8 mouse cellular contexts compared by ENCODE assay signal in the genomic region with DNA sequence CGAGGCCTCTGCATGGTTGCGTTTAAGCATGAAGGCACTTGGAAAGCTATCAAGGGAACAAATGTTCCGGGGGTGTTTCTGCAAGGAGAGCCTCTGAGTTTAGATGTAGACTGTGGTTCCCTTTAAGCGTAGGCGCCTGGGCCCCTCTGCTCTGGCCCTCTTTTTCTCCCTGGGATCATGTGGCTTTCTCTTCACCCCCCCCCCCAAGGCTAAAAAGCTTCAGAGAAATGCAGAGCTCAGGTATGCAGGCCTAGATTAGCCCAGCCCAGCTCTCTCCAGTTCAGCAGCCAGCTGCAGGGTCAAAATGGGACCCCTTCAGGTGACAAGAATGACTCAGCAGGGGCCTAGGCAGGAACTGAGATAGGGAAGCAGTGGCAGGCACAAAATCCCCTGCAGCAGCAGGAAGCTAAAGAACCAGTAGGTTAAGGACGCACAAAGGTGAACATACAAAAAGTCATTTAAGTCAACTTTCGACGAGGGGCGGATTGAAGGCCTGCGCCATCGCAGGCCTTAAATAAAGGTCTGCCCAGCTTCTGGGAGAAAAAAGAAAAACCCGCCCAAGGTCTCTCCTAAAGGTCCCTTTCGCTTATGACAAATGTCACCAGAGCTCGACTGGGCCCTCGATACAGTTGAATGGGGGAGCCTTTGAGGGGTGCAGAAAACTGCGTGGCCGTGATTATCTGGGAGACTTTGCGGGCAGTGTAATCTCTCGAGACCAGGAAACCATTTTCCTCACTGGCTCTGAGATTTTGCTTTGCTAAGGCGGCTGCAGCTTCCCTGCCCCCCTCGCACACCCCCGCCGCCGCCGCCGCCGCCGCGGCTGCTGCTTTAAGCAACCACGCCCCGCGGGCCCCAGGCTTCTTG. TPM values are rescaled to one million over a fixed set of nuclear protein-coding genes. Genes with fewer than 3 reads are reported as not detected.
A peak's percentile ranks its signal among the peaks of the same experiment; 100 is the strongest.
DNase-seq lines count a peak whose midpoint lies in the region; ATAC-seq and TF ChIP-seq lines count a peak whose summit lies in the region.

No protein-coding gene starts in this region.

- DNase-seq in kidney, adult 11 months: peak; percentile 2
- DNase-seq in kidney, adult 18-20 months: no peak
- DNase-seq in heart, embryonic 10.5 days (ENCODE audit: low spot score): peak; percentile 79
- DNase-seq in kidney, postnatal 0 days (ENCODE audit: low spot score): peak; percentile 33
- DNase-seq in liver, embryonic 11.5 days (ENCODE audit: low spot score): peak; percentile 32
- peak; percentile 6 to 28 for DNase-seq in natural killer cell, adult 2 months (ENCODE audit: low spot score in 2 of 2)
- peak; percentile 51 for DNase-seq in thymus, postnatal 25 days

- no peak for TF ChIP-seq CTCF in kidney, postnatal 0 days (IDR thresholded peaks at IDR 0.05; ENCODE audit: low read depth)

- 25% methylated on average over 32 of the region's 32 CpGs for WGBS in heart, embryonic 10.5 days
- 34% methylated on average over 32 of the region's 32 CpGs for WGBS in kidney, postnatal 0 days
- 16% methylated on average over 32 of the region's 32 CpGs for WGBS in liver, embryonic 11.5 days

- peak; percentile 27; the same call in 1 of the 2 replicates for ATAC-seq in common myeloid progenitor, adult 5-6 weeks (replicated peaks; ENCODE audit: low read depth, poor library complexity, severe bottlenecking)
- ATAC-seq in kidney, postnatal 0 days (replicated peaks; ENCODE audit: low FRiP score, low read depth): no peak
- ATAC-seq in liver, embryonic 11.5 days (replicated peaks; ENCODE audit: low FRiP score): no peak; the same call in 1 of the 2 replicates

- no peaks in the 10 kb centered on the region for H3K4me1 ChIP-seq in heart, embryonic 10.5 days
- no peaks in the 10 kb centered on the region for H3K4me1 ChIP-seq in kidney, postnatal 0 days (replicated peaks; ENCODE audit: insufficient read depth, low read length)
- H3K4me1 ChIP-seq in liver, embryonic 11.5 days (replicated peaks; ENCODE audit: control insufficient read depth, insufficient read depth, low read length): peaks cover 7% of the 10 kb centered on the region; the same call in 1 of the 2 replicates

- peaks cover 15% of the 10 kb centered on the region for H3K36me3 ChIP-seq in heart, embryonic 10.5 days
- no peaks in the 10 kb centered on the region for H3K36me3 ChIP-seq in kidney, postnatal 0 days (ENCODE audit: insufficient read depth, low read length)
- H3K36me3 ChIP-seq in liver, embryonic 11.5 days (ENCODE audit: control insufficient read depth, insufficient read depth, low read length): no peaks in the 10 kb centered on the region; the same call in 1 of the 2 replicates

- H3K9ac ChIP-seq in kidney, postnatal 0 days (ENCODE audit: low read depth, low read length): peak overlapping the region; percentile 37; the same call in 1 of the 2 replicates
- peak overlapping the region; percentile 58 for H3K9ac ChIP-seq in liver, embryonic 11.5 days (ENCODE audit: low read depth, low read length)

- H3K27me3 ChIP-seq in heart, embryonic 10.5 days (ENCODE audit: insufficient read depth, poor library complexity, severe bottlenecking): 0 out of 2 replicates have a peak, but pooled peaks cover 16% of the 10 kb centered on the region
- no peaks in the 10 kb centered on the region for H3K27me3 ChIP-seq in kidney, postnatal 0 days (ENCODE audit: insufficient read depth, low read length)
- H3K27me3 ChIP-seq in liver, embryonic 11.5 days (replicated peaks; ENCODE audit: control insufficient read depth, insufficient read depth, low read length): no peaks in the 10 kb centered on the region; the same call in 1 of the 2 replicates

- H3K9me3 ChIP-seq in heart, embryonic 10.5 days: no peaks in the 10 kb centered on the region
- no peaks in the 10 kb centered on the region for H3K9me3 ChIP-seq in kidney, postnatal 0 days (replicated peaks; ENCODE audit: low read length)
- no peaks in the 10 kb centered on the region for H3K9me3 ChIP-seq in liver, embryonic 11.5 days (ENCODE audit: control insufficient read depth, low read length)

- H3K4me2 ChIP-seq in kidney, postnatal 0 days (ENCODE audit: low read length): peak overlapping the region; percentile 39
- peak overlapping the region; percentile 68 for H3K4me2 ChIP-seq in liver, embryonic 11.5 days

- H3K27ac ChIP-seq in heart, embryonic 10.5 days: peak overlapping the region; percentile 94
- peak overlapping the region; percentile 94 for H3K27ac ChIP-seq in kidney, postnatal 0 days
- H3K27ac ChIP-seq in liver, embryonic 11.5 days (ENCODE audit: low read depth, low read length): peak overlapping the region; percentile 84

- peak overlapping the region; percentile 72 for H3K4me3 ChIP-seq in heart, embryonic 10.5 days
- peak overlapping the region; percentile 14; the same call in 1 of the 2 replicates for H3K4me3 ChIP-seq in kidney, postnatal 0 days (replicated peaks; ENCODE audit: low read depth, low read length)
- peak overlapping the region; percentile 75 for H3K4me3 ChIP-seq in liver, embryonic 11.5 days (ENCODE audit: low read depth, low read length)

RNA-seq across cellular contexts. Expression of gene Rbbp7, which starts 0.7 kb away (rescaled TPM):
- total RNA-seq in common myeloid progenitor, adult 5-6 weeks (2017): 294 and 302 TPM in 2 replicates
- 558 and 584 TPM in 2 replicates for polyA plus RNA-seq in heart, embryonic 10.5 days (2016; fragmentation: Nextera tagmentation; extraction: Ambion mirVana)
- polyA plus RNA-seq in kidney, postnatal 0 days (2015; fragmentation: Nextera tagmentation; extraction: Ambion mirVana): 440 and 467 TPM in 2 replicates
- 410 and 453 TPM in 2 replicates for polyA plus RNA-seq in liver, embryonic 11.5 days (2014; fragmentation: Nextera tagmentation; extraction: Ambion mirVana)

Comparison
In these comparisons a context has a peak if more than half of its experiments do, and no peak if none do; other contexts are left out.
1. H3K4me3 ChIP-seq: peak in every context shown above with its lines; median percentile 75 in liver, embryonic 11.5 days; 72 in heart, embryonic 10.5 days; 14 in kidney, postnatal 0 days.